Mouse (Mus musculus): ENCODE data around the gene Lrrn2. TPM values are rescaled to one million over a fixed set of nuclear protein-coding genes. Genes with fewer than 3 reads are reported as not detected.

The Lrrn2 gene
- total RNA-seq, 2 experiments from 2014 or later, result 0.43 to 0.62 TPM

Small RNA genes lying within 50 kb of the gene (microRNA-seq; reads per million reads assigned to microRNA genes)
- gene Gm44300, result 0 reads per million in 2 experiments

Other genes starting within 250 kb of the Lrrn2 start
- under 1 TPM; 0.23 to 0.74 TPM for gene Nfasc, start 138.5 kb upstream of the Lrrn2 start, total RNA-seq (2021)
- 10 to 100 TPM; 22.7 to 28.1 TPM for gene Mdm4, start 150.3 kb downstream of the Lrrn2 start, total RNA-seq (2021)
- gene Pik3c2b, start 165.4 kb downstream of the Lrrn2 start, total RNA-seq (2021), result 10 to 100 TPM in 1 of 2 experiments, 1 to 10 TPM in 1; 9.3 to 11.1 TPM